Mouse (Mus musculus) heart, postnatal 0 days (tissue): ENCODE results near the gene C130073F10Rik. TPM values are rescaled to one million over a fixed set of nuclear protein-coding genes. Genes with fewer than 3 reads are reported as not detected.
"Not testable (repeated sequence)": the region's sequence is repeated elsewhere in the genome, so short reads cannot be mapped to it uniquely, and the experiment has no call there.

ENCODE experiments used
- ATAC-seq: fragments of 200-750 bp; cut with Nextera tagmentation; 2 replicates; pipeline ENCODE4 v1.8.0; 2017; ENCODE audit warnings: low read depth, moderate number of reproducible peaks, moderate library complexity; ENCODE audit not compliant: insufficient read depth
- DNase-seq: peaks from one replicate; pipeline ENCODE4 v3.0.0-alpha.2; 2016; ENCODE audit warnings: low spot score
- H3K27ac ChIP-seq: fragments of 300-500 bp; sonication (generic); 2 replicates; pipeline ENCODE4 v1.5.1; 2014; ENCODE audit warnings: low read depth, mild to moderate bottlenecking
- H3K27me3 ChIP-seq: fragments of 300-500 bp; sonication (generic); 2 replicates; pipeline ENCODE4 v1.6.1; 2014; ENCODE audit warnings: low read length, mixed read lengths; ENCODE audit not compliant: control insufficient read depth, insufficient read depth
- H3K36me3 ChIP-seq: fragments of 300-500 bp; sonication (generic); replicated peaks from 2 replicates; pipeline ENCODE4 v1.6.1; 2014; ENCODE audit warnings: low read length, mixed read lengths; ENCODE audit not compliant: control insufficient read depth, insufficient read depth
- H3K4me1 ChIP-seq: fragments of 300-500 bp; sonication (generic); 2 replicates; pipeline ENCODE4 v1.6.1; 2014; ENCODE audit warnings: antibody characterized with exemption; ENCODE audit not compliant: control insufficient read depth, insufficient read depth
- H3K4me2 ChIP-seq: fragments of 300-500 bp; sonication (generic); 2 replicates; pipeline ENCODE4 v1.6.1; 2014; ENCODE audit warnings: low read depth, mild to moderate bottlenecking, low read length, moderate library complexity
- H3K4me3 ChIP-seq: fragments of 300-500 bp; sonication (generic); 2 replicates; pipeline ENCODE4 v1.5.1; 2014; ENCODE audit warnings: low read depth, low read length
- H3K9ac ChIP-seq: fragments of 300-500 bp; sonication (generic); replicated peaks from 2 replicates; pipeline ENCODE4 v1.6.1; 2014; ENCODE audit warnings: low read depth, low read length, mixed read lengths
- H3K9me3 ChIP-seq: fragments of 300-500 bp; sonication (generic); replicated peaks from 2 replicates; pipeline ENCODE4 v1.6.1; 2016; ENCODE audit warnings: low read length; ENCODE audit not compliant: control insufficient read depth
- CTCF ChIP-seq: IDR thresholded peaks from 2 replicates; pipeline ENCODE4 v1.5.1; 2016; ENCODE audit warnings: antibody characterized with exemption, control low read depth, low read depth
- EP300 ChIP-seq: IDR thresholded peaks from 2 replicates; pipeline ENCODE4 v1.6.1; 2016; ENCODE audit warnings: antibody characterized with exemption, low read depth
- WGBS: fragments of 180-500 bp; shearing (Covaris S2); extraction: QIAGEN DNeasy Blood & Tissue Kit; methylation state at CpG from one replicate; pipeline ENCODE4 v1.1.7; 2014; 5-methylcytosine and 5-hydroxymethylcytosine counted together
- polyA plus RNA-seq: library from polyadenylated mRNA; unstranded; fragments of >200 nt; fragmentation: Nextera tagmentation; extraction: Ambion mirVana; gene quantifications from 2 replicates; pipeline ENCODE4 v1.2.1, GENCODE M21; 2015
- total RNA-seq: library from RNA; depleted of rRNA; stranded (reverse); fragments of >200 nt; gene quantifications from 2 replicates; pipeline ENCODE4 v1.2.3, GENCODE M21; 2014; ENCODE audit warnings: low replicate concordance; rRNA removed

Gene C130073F10Rik
- total RNA-seq (not detected in 2 replicates), polyA plus RNA-seq (not detected in 2 replicates)

GRCm38 (mm10) chr4:101893656-101894420 is at the start of gene C130073F10Rik:
TSS of gene C130073F10Rik (minus strand) at chr4:101893789.
- Histone ChIP-seq H3K9ac (no peak within 1 kb of the TSS), H3K36me3 (no peaks in the 10 kb centered on the region), H3K4me2 (no peak within 1 kb of the TSS), H3K4me3 (no peak within 1 kb of the TSS), H3K4me1 (no peaks in the 10 kb centered on the region), H3K27me3 (no peaks in the 10 kb centered on the region), H3K27ac (no peak within 1 kb of the TSS), H3K9me3 (no peaks in the 10 kb centered on the region)
- no peak for DNase-seq
- 74% methylated on average over 7 of the region's 7 CpGs for WGBS
- ATAC-seq, result no peak
- TF ChIP-seq CTCF (no peak), EP300 (no peak)

DNA sequence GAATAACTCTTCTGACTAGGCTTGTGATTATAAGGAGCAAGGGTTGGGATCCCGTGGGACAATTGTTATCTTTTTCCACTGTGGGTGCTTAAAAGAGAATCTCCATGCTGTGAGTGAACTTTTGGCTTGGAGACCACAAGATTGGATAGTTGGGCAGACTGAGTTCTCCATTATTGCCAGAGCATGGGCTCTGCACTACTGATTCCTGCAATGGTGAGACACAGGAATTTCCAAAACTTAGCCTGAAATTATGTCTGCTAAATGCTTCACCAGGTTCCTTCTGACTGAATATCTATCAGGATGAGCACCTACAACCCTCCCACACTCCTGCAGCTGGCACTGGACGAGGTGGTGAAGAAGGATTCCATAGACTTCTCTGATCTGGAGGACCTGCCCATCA is 46.5 kb upstream of the C130073F10Rik start, which contains the start of gene Gm12794:
Gene Gm12794, plus strand, starts transcription at position 301 of the 400 bp plus-strand sequence.
- WGBS, result 62% methylated on average over 2 of the region's 2 CpGs
- not testable (repeated sequence) for H3K9ac ChIP-seq, H3K4me3 ChIP-seq, H3K4me1 ChIP-seq, H3K4me2 ChIP-seq, DNase-seq, H3K27ac ChIP-seq, ATAC-seq, H3K36me3 ChIP-seq, H3K9me3 ChIP-seq, H3K27me3 ChIP-seq

- not testable (repeated sequence) for H3K9ac ChIP-seq, H3K27me3 ChIP-seq, H3K9me3 ChIP-seq, H3K4me1 ChIP-seq, H3K27ac ChIP-seq, ATAC-seq, DNase-seq, H3K36me3 ChIP-seq, H3K4me3 ChIP-seq, H3K4me2 ChIP-seq
- 82% methylated on average over 2 of the region's 2 CpGs for WGBS
Measured at GRCm38 (mm10) chr4:101908821-101909220, 15.2 kb upstream of the C130073F10Rik start, which contains the start of gene Gm12800. TSS of gene Gm12800 (plus strand) at chr4:101909121.

- Histone ChIP-seq H3K4me3 (no peak overlapping the region), H3K27ac (no peak overlapping the region), H3K36me3 (no peaks in the 10 kb centered on the region), H3K27me3 (no peaks in the 10 kb centered on the region), H3K4me1 (no peaks in the 10 kb centered on the region), H3K9ac (no peak overlapping the region), H3K4me2 (no peak overlapping the region), H3K9me3 (no peaks in the 10 kb centered on the region)
- DNase-seq (no peak), ATAC-seq (no peak)
- TF ChIP-seq CTCF, result no peak
Measured at GRCm38 (mm10) chr4:101889377-101889776, 4.2 kb downstream of the C130073F10Rik start.

GRCm38 (mm10) chr4:101883641-101884040 is 9.9 kb downstream of the C130073F10Rik start:
- H3K36me3 ChIP-seq, result no peaks in the 10 kb centered on the region
- ATAC-seq (no peak), DNase-seq (no peak)
- no peaks in the 10 kb centered on the region for H3K4me1 ChIP-seq
- H3K4me2 ChIP-seq, result no peak overlapping the region
- H3K9me3 ChIP-seq, result no peaks in the 10 kb centered on the region
- no peak overlapping the region for H3K9ac ChIP-seq
- H3K27ac ChIP-seq, result no peak overlapping the region
- H3K4me3 ChIP-seq, result no peak overlapping the region
- H3K27me3 ChIP-seq, result no peaks in the 10 kb centered on the region
- TF ChIP-seq CTCF (no peak), EP300 (no peak)
- WGBS, result 27% methylated on average over 3 of the region's 3 CpGs

GRCm38 (mm10) chr4:101875687-101876086 is 17.9 kb downstream of the C130073F10Rik start:
- H3K9me3 ChIP-seq, DNase-seq, H3K27me3 ChIP-seq, H3K4me1 ChIP-seq, H3K9ac ChIP-seq, H3K4me2 ChIP-seq, H3K4me3 ChIP-seq, H3K36me3 ChIP-seq, H3K27ac ChIP-seq, ATAC-seq: not testable (repeated sequence)
- WGBS, result 79% methylated on average over 15 of the region's 15 CpGs

- H3K9ac ChIP-seq, H3K9me3 ChIP-seq, H3K4me1 ChIP-seq, H3K36me3 ChIP-seq, ATAC-seq, H3K27me3 ChIP-seq, H3K27ac ChIP-seq, H3K4me3 ChIP-seq, DNase-seq, H3K4me2 ChIP-seq: not testable (repeated sequence)
- 57% methylated on average over 2 of the region's 2 CpGs for WGBS
Measured at GRCm38 (mm10) chr4:101872031-101872430, 21.6 kb downstream of the C130073F10Rik start.
